19 mouse cellular contexts compared by ENCODE assay signal in genomic region chr5:149128473-149128872, GRCm38 (mm10). TPM values are rescaled to one million over a fixed set of nuclear protein-coding genes. Genes with fewer than 3 reads are reported as not detected.
DNase-seq lines count a peak whose midpoint lies in the region; ATAC-seq lines count a peak whose summit lies in the region.
"Had no signal": no experiment of that assay in that cellular context is flagged by ENCODE, and none has a peak within 500 bp of the region (broad histone marks: within the 10 kb centered on the region; RNA-seq: fewer than 3 reads in every experiment).

No protein-coding gene starts in this region.

- no peak overlapping the region for H3K9ac ChIP-seq in kidney, embryonic 14.5 days (ENCODE audit: low read depth, low read length)
- H3K9ac ChIP-seq: forebrain, embryonic 13.5 days; hindbrain, embryonic 13.5 days; liver, embryonic 14.5 days; neural tube, embryonic 12.5 days had no signal

- H3K4me1 ChIP-seq in kidney, embryonic 14.5 days (ENCODE audit: control insufficient read depth, insufficient read depth, low read length): no peaks in the 10 kb centered on the region
- H3K4me1 ChIP-seq: forebrain, embryonic 13.5 days; neural tube, embryonic 12.5 days had no signal

- DNase-seq in kidney, postnatal 10 days: peak; percentile 53
- DNase-seq in thymus, postnatal 4 days: peak; percentile 51
- DNase-seq in thymus, postnatal 14 days: no peak
- DNase-seq in heart, postnatal 36 days: peak; percentile 30 to 35
- DNase-seq in urinary bladder, postnatal 36 days (ENCODE audit: low spot score in 2 of 2): peak; percentile 20 to 25
- DNase-seq in liver: no peak
- DNase-seq: adrenal gland, adult 2 months; cerebellum, adult 8-10 months; left cerebral cortex, postnatal 4 days; right cerebral cortex, postnatal 14 days had no signal

- H3K36me3 ChIP-seq in kidney, embryonic 14.5 days (ENCODE audit: control insufficient read depth, insufficient read depth, low read length): no peaks in the 10 kb centered on the region
- H3K36me3 ChIP-seq: G1E; hindbrain, embryonic 13.5 days; neural tube, embryonic 12.5 days had no signal

- no peak for ATAC-seq in kidney, embryonic 14.5 days (ENCODE audit: low FRiP score, low TSS enrichment)
- ATAC-seq: forebrain, embryonic 13.5 days; intestine, embryonic 16.5 days; midbrain, embryonic 16.5 days had no signal

- intact Hi-C loops in heart, postnatal 36 days (cut with DNase I): no loop called here

- no peak overlapping the region for H3K4me2 ChIP-seq in kidney, embryonic 14.5 days (replicated peaks; ENCODE audit: low read depth, low read length)
- H3K4me2 ChIP-seq: forebrain, embryonic 13.5 days; hindbrain, embryonic 13.5 days; neural tube, embryonic 12.5 days had no signal

- no peak overlapping the region for H3K27ac ChIP-seq in kidney, embryonic 14.5 days (ENCODE audit: low read depth, low read length)
- H3K27ac ChIP-seq: forebrain, embryonic 13.5 days; hindbrain, embryonic 13.5 days; liver, embryonic 14.5 days; neural tube, embryonic 12.5 days had no signal

- no peaks in the 10 kb centered on the region for H3K27me3 ChIP-seq in kidney, embryonic 14.5 days (ENCODE audit: control insufficient read depth, insufficient read depth, low read length)
- H3K27me3 ChIP-seq: forebrain, embryonic 13.5 days; hindbrain, embryonic 13.5 days; neural tube, embryonic 12.5 days had no signal

- 71% methylated on average over 15 of the region's 15 CpGs for WGBS in kidney, embryonic 14.5 days

- H3K4me3 ChIP-seq in kidney, embryonic 14.5 days (ENCODE audit: low read length): no peak overlapping the region
- H3K4me3 ChIP-seq: forebrain, embryonic 13.5 days; hindbrain, embryonic 13.5 days; megakaryocyte, embryonic 14.5 days; neural tube, embryonic 12.5 days had no signal

- no peaks in the 10 kb centered on the region for H3K9me3 ChIP-seq in kidney, embryonic 14.5 days (ENCODE audit: control insufficient read depth, low read length)
- H3K9me3 ChIP-seq: forebrain, embryonic 13.5 days; G1E; hindbrain, embryonic 13.5 days; megakaryocyte, embryonic 14.5 days; neural tube, embryonic 12.5 days had no signal

RNA-seq across cellular contexts. Expression of gene Uspl1, which starts 55.7 kb away (rescaled TPM):
- 44.2 and 53.9 TPM in 2 replicates for polyA plus RNA-seq in kidney, embryonic 14.5 days (2014; fragmentation: Nextera tagmentation; extraction: Ambion mirVana)
- 10 to 100 TPM; 18.3 to 18.6 TPM for total RNA-seq in heart, postnatal 36 days (2021)

RNA-seq across cellular contexts. Expression of gene Hmgb1, which starts 55.8 kb away (rescaled TPM):
- polyA plus RNA-seq in kidney, embryonic 14.5 days (2014; fragmentation: Nextera tagmentation; extraction: Ambion mirVana): 1,862 and 2,225 TPM in 2 replicates
- 100 to 1,000 TPM in 1 of 2 experiments, 10 to 100 TPM in 1; 91.5 to 111 TPM for total RNA-seq in heart, postnatal 36 days (2021)

Comparison
In these comparisons a context has a peak if more than half of its experiments do, and no peak if none do; other contexts are left out.
1. DNase-seq: peak in kidney, postnatal 10 days (single experiment), thymus, postnatal 4 days (single experiment), heart, postnatal 36 days (2 of 2) and urinary bladder, postnatal 36 days (2 of 2); none in thymus, postnatal 14 days (single experiment) and liver (single experiment).